Mouse (Mus musculus): ENCODE data around the gene Rexo1. TPM values are rescaled to one million over a fixed set of nuclear protein-coding genes. Genes with fewer than 3 reads are reported as not detected.
A peak's percentile ranks its signal among the peaks of the same experiment; 100 is the strongest.

Gene Rexo1
- polyA plus RNA-seq, 1 experiment from 2014 or later: 34.7 TPM

DNA sequence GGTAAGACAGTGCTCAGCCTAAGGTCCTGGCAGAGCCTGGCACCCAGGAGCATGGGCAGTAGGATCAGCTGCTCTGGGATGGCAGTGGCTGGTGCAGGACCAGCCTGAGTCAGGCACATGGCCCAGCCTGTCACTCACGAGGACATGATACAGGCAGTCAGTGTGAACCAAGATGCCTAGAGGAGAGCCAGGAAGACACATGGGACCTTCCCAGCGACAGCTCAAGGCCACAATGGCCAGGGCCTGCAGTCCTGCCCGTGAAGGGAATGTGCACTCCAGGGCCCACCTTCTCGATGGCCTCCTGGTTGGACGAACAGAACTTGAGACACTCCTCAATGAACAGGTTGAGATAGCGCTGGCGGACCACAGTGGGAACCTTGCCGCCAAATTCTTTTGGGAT lies 15.8 kb downstream of the Rexo1 start:
- WGBS: 91% methylated on average over 8 of the region's 8 CpGs
- peaks cover 100% of the 10 kb centered on the region for H3K36me3 ChIP-seq (replicated peaks)
- peaks cover 9% of the 10 kb centered on the region; the same call in 1 of the 2 replicates for H3K4me1 ChIP-seq
- no peak for DNase-seq (ENCODE audit: low spot score)
- no peak overlapping the region for H3K4me3 ChIP-seq
- no peak overlapping the region for H3K27ac ChIP-seq (replicated peaks)
- H3K27me3 ChIP-seq (replicated peaks; ENCODE audit: low read depth, poor library complexity, severe bottlenecking): no peaks in the 10 kb centered on the region
- H3K9me3 ChIP-seq: no peaks in the 10 kb centered on the region

- no peaks in the 10 kb centered on the region for H3K9me3 ChIP-seq
- WGBS: 96% methylated on average over 14 of the region's 14 CpGs
- H3K27ac ChIP-seq (replicated peaks): no peak overlapping the region
- H3K27me3 ChIP-seq (replicated peaks; ENCODE audit: low read depth, poor library complexity, severe bottlenecking): peaks cover 3% of the 10 kb centered on the region; the same call in 1 of the 2 replicates
- no peak overlapping the region for H3K4me3 ChIP-seq
- DNase-seq (ENCODE audit: low spot score): no peak
- H3K4me1 ChIP-seq: peaks cover 11% of the 10 kb centered on the region
- peaks cover 83% of the 10 kb centered on the region for H3K36me3 ChIP-seq (replicated peaks)
Measured at GRCm38 (mm10) chr10:80543873-80544272, 17.5 kb downstream of the Rexo1 start.

DNA sequence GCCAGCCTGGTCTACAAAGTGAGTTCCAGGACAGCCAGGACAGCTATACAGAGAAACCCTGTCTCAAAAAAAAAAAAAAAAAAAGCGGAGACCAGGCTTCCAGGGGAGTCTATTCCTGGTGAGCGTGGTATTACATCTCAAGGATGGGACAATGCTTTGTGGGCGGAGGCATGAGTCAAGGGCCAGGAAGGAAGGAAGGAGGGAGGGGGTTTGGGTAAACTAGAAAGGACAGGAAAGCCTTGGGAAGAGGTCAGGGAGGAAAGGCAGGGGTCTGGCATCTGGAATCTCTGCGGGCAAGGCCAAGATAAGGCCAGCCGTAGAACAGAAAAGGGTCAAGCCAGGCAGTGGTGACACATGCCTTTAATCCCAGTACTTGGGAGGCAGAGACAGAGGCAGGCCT lies 21.9 kb downstream of the Rexo1 start:
- no peak overlapping the region for H3K4me3 ChIP-seq
- peaks cover 27% of the 10 kb centered on the region for H3K4me1 ChIP-seq
- peaks cover 46% of the 10 kb centered on the region for H3K27me3 ChIP-seq (replicated peaks; ENCODE audit: low read depth, poor library complexity, severe bottlenecking)
- peaks cover 39% of the 10 kb centered on the region for H3K36me3 ChIP-seq (replicated peaks)
- H3K27ac ChIP-seq (replicated peaks): no peak overlapping the region
- no peaks in the 10 kb centered on the region for H3K9me3 ChIP-seq
- WGBS: 38% methylated on average over 5 of the region's 5 CpGs
- DNase-seq (ENCODE audit: low spot score): no peak

- WGBS: 3% methylated on average over 30 of the region's 30 CpGs
- peak; percentile 83 for DNase-seq (ENCODE audit: low spot score)
- Histone ChIP-seq H3K27ac (replicated peaks) (no peak within 1 kb of the TSS), H3K9me3 (no peaks in the 10 kb centered on the region), H3K4me1 (peaks cover 34% of the 10 kb centered on the region), H3K4me3 (peak within 1 kb of the TSS; percentile 50), H3K36me3 (replicated peaks) (peaks cover 33% of the 10 kb centered on the region), H3K27me3 (replicated peaks; ENCODE audit: low read depth, poor library complexity, severe bottlenecking) (peaks cover 52% of the 10 kb centered on the region)
Measured at GRCm38 (mm10) chr10:80538710-80539394, 22.5 kb downstream of the Rexo1 start, which contains the start of gene Atp8b3. TSS of gene Atp8b3 (minus strand) at chr10:80539124.

GRCm38 (mm10) chr10:80538180-80538579 lies 23.2 kb downstream of the Rexo1 start:
- DNase-seq (ENCODE audit: low spot score): no peak
- no peak overlapping the region for H3K4me3 ChIP-seq
- peaks cover 52% of the 10 kb centered on the region for H3K27me3 ChIP-seq (replicated peaks; ENCODE audit: low read depth, poor library complexity, severe bottlenecking)
- peaks cover 37% of the 10 kb centered on the region for H3K4me1 ChIP-seq
- 60% methylated on average over 5 of the region's 5 CpGs for WGBS
- H3K9me3 ChIP-seq: no peaks in the 10 kb centered on the region
- peaks cover 26% of the 10 kb centered on the region for H3K36me3 ChIP-seq (replicated peaks)
- H3K27ac ChIP-seq (replicated peaks): no peak overlapping the region

GRCm38 (mm10) chr10:80535711-80536110 lies 25.6 kb downstream of the Rexo1 start:
- Histone ChIP-seq H3K9me3 (no peaks in the 10 kb centered on the region), H3K36me3 (replicated peaks) (peaks cover 2% of the 10 kb centered on the region; the same call in 1 of the 2 replicates), H3K27ac (replicated peaks) (no peak overlapping the region), H3K4me1 (peaks cover 37% of the 10 kb centered on the region), H3K4me3 (peak overlapping the region; percentile 30; the same call in 1 of the 2 replicates), H3K27me3 (replicated peaks; ENCODE audit: low read depth, poor library complexity, severe bottlenecking) (peaks cover 52% of the 10 kb centered on the region)
- no peak for DNase-seq (ENCODE audit: low spot score)
- WGBS: 11% methylated on average over 13 of the region's 13 CpGs

DNA sequence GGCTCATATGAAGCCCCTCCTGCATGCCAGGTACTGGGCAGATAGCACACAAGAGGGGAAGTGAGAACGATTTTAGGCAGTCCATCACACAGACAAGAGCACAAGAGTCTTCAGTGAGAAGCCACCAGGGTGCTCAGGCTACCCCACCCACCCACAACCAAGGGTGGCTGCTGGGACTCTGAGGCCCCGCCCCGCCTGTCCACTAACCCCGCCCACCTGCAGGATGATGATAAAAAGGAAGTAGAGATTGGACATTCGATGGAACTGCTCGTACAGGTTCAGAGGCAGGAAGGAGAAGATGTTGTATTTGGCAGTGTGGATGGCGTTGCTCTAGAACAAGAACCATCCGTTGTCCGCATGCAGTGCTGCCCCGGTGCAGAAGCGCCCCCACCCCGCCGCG lies 26.3 kb downstream of the Rexo1 start:
- H3K36me3 ChIP-seq (replicated peaks): no peaks in the 10 kb centered on the region
- WGBS: 13% methylated on average over 14 of the region's 14 CpGs
- H3K27me3 ChIP-seq (replicated peaks; ENCODE audit: low read depth, poor library complexity, severe bottlenecking): peaks cover 52% of the 10 kb centered on the region
- no peak for DNase-seq (ENCODE audit: low spot score)
- no peaks in the 10 kb centered on the region for H3K9me3 ChIP-seq
- no peak overlapping the region for H3K27ac ChIP-seq (replicated peaks)
- peak overlapping the region; percentile 30 for H3K4me3 ChIP-seq
- H3K4me1 ChIP-seq: peaks cover 37% of the 10 kb centered on the region

DNA sequence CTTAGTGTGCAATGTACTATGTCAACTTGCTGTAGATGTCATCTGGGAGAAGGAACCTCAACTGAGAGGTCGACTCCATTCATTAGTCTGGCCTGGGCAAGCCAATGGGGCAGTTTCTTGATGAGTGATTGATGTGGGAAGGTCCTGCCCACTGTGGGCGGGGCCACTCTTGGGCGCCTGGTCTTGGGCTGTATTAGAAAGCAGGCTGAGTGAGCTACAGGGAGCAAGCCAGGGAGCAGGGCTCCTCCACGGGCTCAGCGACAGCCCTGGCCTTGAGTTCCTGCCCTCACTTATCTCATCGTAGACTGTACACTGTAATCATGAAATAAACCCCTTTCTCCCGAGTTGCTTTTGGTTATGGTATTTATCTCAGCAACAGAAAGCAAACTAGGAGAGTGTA lies 27.7 kb downstream of the Rexo1 start:
- no peak overlapping the region; the same call in 1 of the 2 replicates for H3K4me3 ChIP-seq
- H3K4me1 ChIP-seq: peaks cover 29% of the 10 kb centered on the region
- 16% methylated on average over 7 of the region's 7 CpGs for WGBS
- H3K9me3 ChIP-seq: no peaks in the 10 kb centered on the region
- peak; percentile 50 for DNase-seq (ENCODE audit: low spot score)
- H3K36me3 ChIP-seq (replicated peaks): no peaks in the 10 kb centered on the region
- H3K27ac ChIP-seq (replicated peaks): no peak overlapping the region
- H3K27me3 ChIP-seq (replicated peaks; ENCODE audit: low read depth, poor library complexity, severe bottlenecking): peaks cover 47% of the 10 kb centered on the region

GRCm38 (mm10) chr10:80532783-80533182 lies 28.6 kb downstream of the Rexo1 start:
- peaks cover 39% of the 10 kb centered on the region for H3K27me3 ChIP-seq (replicated peaks; ENCODE audit: low read depth, poor library complexity, severe bottlenecking)
- 88% methylated on average over 11 of the region's 11 CpGs for WGBS
- H3K9me3 ChIP-seq: no peaks in the 10 kb centered on the region
- no peaks in the 10 kb centered on the region for H3K36me3 ChIP-seq (replicated peaks)
- no peak overlapping the region for H3K27ac ChIP-seq (replicated peaks)
- no peak for DNase-seq (ENCODE audit: low spot score)
- H3K4me1 ChIP-seq: peaks cover 28% of the 10 kb centered on the region
- no peak overlapping the region for H3K4me3 ChIP-seq

GRCm38 (mm10) chr10:80526172-80526571 lies 35.2 kb downstream of the Rexo1 start:
- 25% methylated on average over 9 of the region's 9 CpGs for WGBS
- H3K27me3 ChIP-seq (replicated peaks; ENCODE audit: low read depth, poor library complexity, severe bottlenecking): 0 out of 2 replicates have a peak, but pooled peaks cover 6% of the 10 kb centered on the region
- H3K4me3 ChIP-seq: peak overlapping the region; percentile 43
- peaks cover 5% of the 10 kb centered on the region; the same call in 1 of the 2 replicates for H3K9me3 ChIP-seq
- H3K27ac ChIP-seq (replicated peaks): no peak overlapping the region
- DNase-seq (ENCODE audit: low spot score): peak; percentile 69
- H3K4me1 ChIP-seq: peaks cover 14% of the 10 kb centered on the region
- H3K36me3 ChIP-seq (replicated peaks): no peaks in the 10 kb centered on the region

DNA sequence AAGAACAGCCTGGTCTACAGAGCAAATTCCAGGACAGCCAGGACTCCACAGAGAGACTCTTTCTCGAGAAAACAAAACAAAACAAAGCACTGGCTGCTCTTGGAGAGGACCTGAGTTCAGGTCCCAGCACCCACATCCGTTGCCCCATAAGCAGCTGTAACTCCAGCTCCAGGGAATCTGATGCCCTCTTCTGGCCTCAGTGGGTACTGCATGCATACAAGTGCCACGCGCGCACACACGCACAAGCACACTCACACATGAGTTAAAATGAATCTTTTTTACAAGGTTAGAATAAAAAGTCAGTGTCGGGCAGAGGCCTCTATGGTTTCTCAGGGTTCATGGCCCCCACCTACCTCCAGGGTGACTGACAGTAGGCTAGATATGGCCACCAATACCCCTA lies 38.1 kb downstream of the Rexo1 start:
- 93% methylated on average over 7 of the region's 7 CpGs for WGBS
- H3K4me3 ChIP-seq: 0 out of 2 replicates have a peak overlapping the region, but pooled peaks have one; percentile 5
- H3K36me3 ChIP-seq (replicated peaks): no peaks in the 10 kb centered on the region
- no peak for DNase-seq (ENCODE audit: low spot score)
- peaks cover 16% of the 10 kb centered on the region for H3K4me1 ChIP-seq
- H3K27ac ChIP-seq (replicated peaks): no peak overlapping the region
- H3K27me3 ChIP-seq (replicated peaks; ENCODE audit: low read depth, poor library complexity, severe bottlenecking): 0 out of 2 replicates have a peak, but pooled peaks cover 6% of the 10 kb centered on the region
- peaks cover 9% of the 10 kb centered on the region; the same call in 1 of the 2 replicates for H3K9me3 ChIP-seq

GRCm38 (mm10) chr10:80519287-80519686 lies 42.1 kb downstream of the Rexo1 start:
- Histone ChIP-seq H3K9me3 (peaks cover 9% of the 10 kb centered on the region; the same call in 1 of the 2 replicates), H3K27ac (replicated peaks) (no peak overlapping the region), H3K27me3 (replicated peaks; ENCODE audit: low read depth, poor library complexity, severe bottlenecking) (peaks cover 21% of the 10 kb centered on the region), H3K4me1 (peaks cover 14% of the 10 kb centered on the region), H3K36me3 (replicated peaks) (no peaks in the 10 kb centered on the region), H3K4me3 (no peak overlapping the region)
- 73% methylated on average over 2 of the region's 2 CpGs for WGBS
- no peak for DNase-seq (ENCODE audit: low spot score)

DNA sequence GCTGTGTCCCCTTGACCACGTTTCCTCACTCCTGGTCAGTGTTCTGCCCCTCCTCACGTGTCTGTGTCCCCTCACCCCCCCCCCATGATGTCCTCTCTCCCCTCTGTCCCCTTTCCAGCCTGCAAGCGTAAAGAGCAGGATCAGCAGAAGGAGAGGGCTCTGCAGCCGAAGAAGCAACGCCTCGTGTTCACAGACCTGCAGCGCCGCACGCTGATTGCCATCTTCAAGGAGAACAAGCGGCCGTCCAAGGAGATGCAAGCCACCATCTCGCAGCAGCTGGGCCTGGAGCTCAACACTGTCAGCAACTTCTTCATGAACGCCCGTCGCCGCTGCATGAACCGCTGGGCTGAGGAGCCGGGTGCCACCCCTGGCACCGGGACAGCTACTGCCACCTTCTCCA lies 47.6 kb downstream of the Rexo1 start:
- peak overlapping the region; percentile 44 for H3K4me3 ChIP-seq

More for the DNA sequence above, 47.6 kb downstream of the Rexo1 start:
- H3K27me3 ChIP-seq (replicated peaks; ENCODE audit: low read depth, poor library complexity, severe bottlenecking): peaks cover 74% of the 10 kb centered on the region
- H3K9me3 ChIP-seq: no peaks in the 10 kb centered on the region
- H3K4me1 ChIP-seq: peaks cover 32% of the 10 kb centered on the region
- 11% methylated on average over 19 of the region's 19 CpGs for WGBS
- DNase-seq (ENCODE audit: low spot score): peak; percentile 30
- no peaks in the 10 kb centered on the region for H3K36me3 ChIP-seq (replicated peaks)
- peak overlapping the region; percentile 52 for H3K27ac ChIP-seq (replicated peaks)
